Comparison of ENCODE assay signal across 14 mouse cellular contexts in genomic region chr3:104236029-104236428, GRCm38 (mm10).
"Had no signal": no experiment of that assay in that cellular context is flagged by ENCODE, and none has a peak within 500 bp of the region (broad histone marks: within the 10 kb centered on the region; RNA-seq: fewer than 3 reads in every experiment).

No protein-coding gene starts in this region.

- ATAC-seq: midbrain, embryonic 16.5 days had no signal

- DNase-seq: lung, adult 18-20 months; lung, embryonic 14.5 days; lung, postnatal 10 days; lung, postnatal 4 days; midbrain, embryonic 14.5 days; retina, postnatal 1 day; right cerebral cortex, adult 18-20 months; right cerebral cortex, postnatal 25 days; right cerebral cortex, postnatal 4 days; spleen, adult 18-20 months; thymus, adult 18-20 months; thymus, postnatal 14 days; thymus, postnatal 36 days had no signal
